ENCODE assay signal across 14 mouse cellular contexts in genomic region chr13:91640219-91640618, GRCm38 (mm10).
"Had no signal": no experiment of that assay in that cellular context is flagged by ENCODE, and none has a peak within 500 bp of the region (broad histone marks: within the 10 kb centered on the region; RNA-seq: fewer than 3 reads in every experiment).

No protein-coding gene starts in this region.

- H3K27ac ChIP-seq: kidney, postnatal 0 days; limb, embryonic 15.5 days; liver, embryonic 12.5 days; midbrain, embryonic 13.5 days; neural tube, embryonic 15.5 days had no signal

- H3K4me3 ChIP-seq: limb, embryonic 15.5 days; liver, embryonic 12.5 days; midbrain, embryonic 13.5 days; myocyte; neural tube, embryonic 15.5 days had no signal

- H3K4me1 ChIP-seq: midbrain, embryonic 13.5 days; neural tube, embryonic 15.5 days had no signal

- H3K4me2 ChIP-seq: limb, embryonic 15.5 days; liver, embryonic 12.5 days; midbrain, embryonic 13.5 days; neural tube, embryonic 15.5 days had no signal

- ATAC-seq: liver, embryonic 12.5 days; midbrain, embryonic 13.5 days had no signal

- H3K9me3 ChIP-seq: limb, embryonic 15.5 days; liver, embryonic 12.5 days; midbrain, embryonic 13.5 days; neural tube, embryonic 15.5 days had no signal

- H3K27me3 ChIP-seq: limb, embryonic 15.5 days; liver, embryonic 12.5 days; midbrain, embryonic 13.5 days; neural tube, embryonic 15.5 days had no signal

- DNase-seq: kidney, adult 11 months; kidney, adult 9 months; kidney, postnatal 36 days; layer of hippocampus, adult 9-11 months; layer of hippocampus, postnatal 36 days; right cerebral cortex, adult 18-20 months; thymus, adult 18-20 months; thymus, postnatal 14 days had no signal

- H3K36me3 ChIP-seq: limb, embryonic 15.5 days; liver, embryonic 12.5 days; midbrain, embryonic 13.5 days; neural tube, embryonic 15.5 days had no signal

- H3K9ac ChIP-seq: limb, embryonic 15.5 days; liver, embryonic 12.5 days; midbrain, embryonic 13.5 days; neural tube, embryonic 15.5 days had no signal
